Mouse (Mus musculus) kidney, embryonic 16.5 days (tissue): ENCODE data around the gene Uba2. TPM values are rescaled to one million over a fixed set of nuclear protein-coding genes. Genes with fewer than 3 reads are reported as not detected.
"Not testable (repeated sequence)": the region's sequence is repeated elsewhere in the genome, so short reads cannot be mapped to it uniquely, and the experiment has no call there.

Experiments
- ATAC-seq: fragments of 200-750 bp; cut with Nextera tagmentation; 2 replicates; pipeline ENCODE4 v1.8.0; 2017; ENCODE audit warnings: moderate TSS enrichment; ENCODE audit not compliant: low FRiP score, low TSS enrichment
- H3K27ac ChIP-seq: fragments of 300-500 bp; sonication (generic); 2 replicates; pipeline ENCODE4 v1.5.1; 2014; ENCODE audit warnings: low read length
- H3K27me3 ChIP-seq: fragments of 300-500 bp; sonication (generic); 2 replicates; pipeline ENCODE4 v1.6.1; 2014; ENCODE audit warnings: low read length, control low read depth, mixed read lengths; ENCODE audit not compliant: insufficient read depth
- H3K36me3 ChIP-seq: fragments of 300-500 bp; sonication (generic); 2 replicates; pipeline ENCODE4 v1.6.1; 2014; ENCODE audit warnings: low read length, control low read depth, mixed read lengths; ENCODE audit not compliant: insufficient read depth
- H3K4me1 ChIP-seq: fragments of 300-500 bp; sonication (generic); 2 replicates; pipeline ENCODE4 v1.6.1; 2014; ENCODE audit warnings: low read length, control low read depth, mixed read lengths; ENCODE audit not compliant: insufficient read depth
- H3K4me2 ChIP-seq: fragments of 300-500 bp; sonication (generic); replicated peaks from 2 replicates; pipeline ENCODE4 v1.6.1; 2014; ENCODE audit warnings: low read depth, low read length
- H3K4me3 ChIP-seq: fragments of 300-500 bp; sonication (generic); 2 replicates; pipeline ENCODE4 v1.5.1; 2014; ENCODE audit warnings: mild to moderate bottlenecking, low read length
- H3K9ac ChIP-seq: fragments of 300-500 bp; sonication (generic); replicated peaks from 2 replicates; pipeline ENCODE4 v1.6.1; 2014; ENCODE audit warnings: low read length
- H3K9me3 ChIP-seq: fragments of 300-500 bp; sonication (generic); 2 replicates; pipeline ENCODE4 v1.6.1; 2016; ENCODE audit warnings: low read length, control low read depth
- WGBS: fragments of 180-500 bp; shearing (Covaris S2); extraction: QIAGEN DNeasy Blood & Tissue Kit; methylation state at CpG from one replicate; pipeline ENCODE4 v1.1.7; 2014; 5-methylcytosine and 5-hydroxymethylcytosine counted together
- polyA plus RNA-seq: library from polyadenylated mRNA; unstranded; fragments of >200 nt; fragmentation: Nextera tagmentation; extraction: Ambion mirVana; gene quantifications from 2 replicates; pipeline ENCODE4 v1.2.1, GENCODE M21; 2015

Gene Uba2
- 212 and 216 TPM in 2 replicates for polyA plus RNA-seq

GRCm38 (mm10) chr7:34169454-34169853 lies at the start of gene Uba2:
Gene Uba2, minus strand, starts transcription at chr7:34169599.
- Histone ChIP-seq H3K4me3 (peak within 1 kb of the TSS; percentile 98), H3K4me2 (peak within 1 kb of the TSS; percentile 85), H3K36me3 (peaks cover 14% of the 10 kb centered on the region), H3K27me3 (no peaks in the 10 kb centered on the region), H3K9me3 (no peaks in the 10 kb centered on the region), H3K4me1 (peaks cover 10% of the 10 kb centered on the region), H3K27ac (peak within 1 kb of the TSS; percentile 93; the same call in 1 of the 2 replicates), H3K9ac (peak within 1 kb of the TSS; percentile 95)
- WGBS = 82% methylated on average over 3 of the region's 3 CpGs
- ATAC-seq = no peak

- no peak overlapping the region for H3K4me2 ChIP-seq
- ATAC-seq = no peak
- WGBS = 84% methylated on average over 1 of the region's 1 CpGs
- H3K27me3 ChIP-seq = no peaks in the 10 kb centered on the region
- H3K9ac ChIP-seq = no peak overlapping the region
- H3K9me3 ChIP-seq = no peaks in the 10 kb centered on the region
- H3K4me3 ChIP-seq = no peak overlapping the region
- peaks cover 90% of the 10 kb centered on the region for H3K36me3 ChIP-seq
- no peak overlapping the region for H3K27ac ChIP-seq
- H3K4me1 ChIP-seq = no peaks in the 10 kb centered on the region
These were observed 49.1 kb upstream of the Uba2 start for GRCm38 (mm10) chr7:34218496-34218895.

GRCm38 (mm10) chr7:34216474-34216873 lies 47.1 kb upstream of the Uba2 start:
- WGBS = 93% methylated on average over 10 of the region's 10 CpGs
- ATAC-seq = no peak
- Histone ChIP-seq H3K9ac (no peak overlapping the region), H3K4me1 (no peaks in the 10 kb centered on the region), H3K36me3 (peaks cover 90% of the 10 kb centered on the region), H3K4me2 (no peak overlapping the region), H3K27ac (no peak overlapping the region), H3K27me3 (no peaks in the 10 kb centered on the region), H3K4me3 (no peak overlapping the region), H3K9me3 (no peaks in the 10 kb centered on the region)

- Histone ChIP-seq H3K9me3 (no peaks in the 10 kb centered on the region), H3K36me3 (peaks cover 90% of the 10 kb centered on the region), H3K4me1 (no peaks in the 10 kb centered on the region), H3K27ac (no peak overlapping the region), H3K27me3 (no peaks in the 10 kb centered on the region), H3K4me2 (no peak overlapping the region), H3K4me3 (no peak overlapping the region), H3K9ac (no peak overlapping the region)
- WGBS = 65% methylated on average over 9 of the region's 9 CpGs
- no peak for ATAC-seq
These were observed 46.1 kb upstream of the Uba2 start for GRCm38 (mm10) chr7:34215481-34215880.

GRCm38 (mm10) chr7:34214644-34215043 lies 45.2 kb upstream of the Uba2 start:
- Histone ChIP-seq H3K4me3 (no peak overlapping the region), H3K4me2 (no peak overlapping the region), H3K27me3 (no peaks in the 10 kb centered on the region), H3K27ac (no peak overlapping the region), H3K4me1 (no peaks in the 10 kb centered on the region), H3K36me3 (peaks cover 89% of the 10 kb centered on the region), H3K9me3 (no peaks in the 10 kb centered on the region), H3K9ac (no peak overlapping the region)
- no peak for ATAC-seq
- 95% methylated on average over 8 of the region's 8 CpGs for WGBS

- H3K36me3 ChIP-seq = peaks cover 89% of the 10 kb centered on the region
- H3K9me3 ChIP-seq = no peaks in the 10 kb centered on the region
- 93% methylated on average over 7 of the region's 7 CpGs for whole genome bisulfite sequencing
These were observed 43.9 kb upstream of the Uba2 start for GRCm38 (mm10) chr7:34213281-34213680.

GRCm38 (mm10) chr7:34208027-34208745 lies 38.8 kb upstream of the Uba2 start:
- H3K9me3 ChIP-seq = no peaks in the 10 kb centered on the region
- no peak overlapping the region for H3K4me3 ChIP-seq
- ATAC-seq = no peak
- H3K4me2 ChIP-seq = no peak overlapping the region
- peaks cover 97% of the 10 kb centered on the region for H3K36me3 ChIP-seq
- H3K27me3 ChIP-seq = no peaks in the 10 kb centered on the region
- H3K9ac ChIP-seq = no peak overlapping the region
- H3K4me1 ChIP-seq = no peaks in the 10 kb centered on the region
- 85% methylated on average over 9 of the region's 9 CpGs for WGBS
- no peak overlapping the region for H3K27ac ChIP-seq

More at GRCm38 (mm10) chr7:34213281-34213680, 43.9 kb upstream of the Uba2 start:
- Histone ChIP-seq H3K4me2 (no peak overlapping the region), H3K27me3 (no peaks in the 10 kb centered on the region), H3K4me1 (no peaks in the 10 kb centered on the region), H3K9ac (no peak overlapping the region), H3K4me3 (no peak overlapping the region), H3K27ac (no peak overlapping the region)
- ATAC-seq = no peak

- Histone ChIP-seq H3K27ac (no peak overlapping the region), H3K9me3 (no peaks in the 10 kb centered on the region), H3K36me3 (peaks cover 97% of the 10 kb centered on the region), H3K27me3 (no peaks in the 10 kb centered on the region), H3K4me1 (no peaks in the 10 kb centered on the region), H3K4me2 (no peak overlapping the region), H3K4me3 (no peak overlapping the region), H3K9ac (no peak overlapping the region)
- no peak for ATAC-seq
- 91% methylated on average over 6 of the region's 6 CpGs for WGBS
These were observed 36.9 kb upstream of the Uba2 start for GRCm38 (mm10) chr7:34206331-34206730.

- H3K27ac ChIP-seq, H3K27me3 ChIP-seq, H3K4me2 ChIP-seq, H3K4me3 ChIP-seq, H3K4me1 ChIP-seq, H3K9ac ChIP-seq, H3K9me3 ChIP-seq: not testable (repeated sequence)
- WGBS = 86% methylated on average over 10 of the region's 10 CpGs
- ATAC-seq = 0 out of 2 replicates have a peak, but pooled peaks have one; percentile 51
- H3K36me3 ChIP-seq = peaks cover 69% of the 10 kb centered on the region
These were observed 32.7 kb upstream of the Uba2 start for GRCm38 (mm10) chr7:34202147-34202546.

GRCm38 (mm10) chr7:34200829-34201228 lies 31.4 kb upstream of the Uba2 start:
- ATAC-seq = no peak
- no peak overlapping the region for H3K4me2 ChIP-seq
- H3K27me3 ChIP-seq = no peaks in the 10 kb centered on the region
- no peak overlapping the region for H3K27ac ChIP-seq
- no peaks in the 10 kb centered on the region for H3K4me1 ChIP-seq
- 95% methylated on average over 2 of the region's 2 CpGs for WGBS
- H3K4me3 ChIP-seq = no peak overlapping the region
- no peaks in the 10 kb centered on the region for H3K9me3 ChIP-seq
- H3K9ac ChIP-seq = no peak overlapping the region
- H3K36me3 ChIP-seq = peaks cover 56% of the 10 kb centered on the region
